Mouse (Mus musculus): ENCODE data around the gene Ptgdr2.

DNA sequence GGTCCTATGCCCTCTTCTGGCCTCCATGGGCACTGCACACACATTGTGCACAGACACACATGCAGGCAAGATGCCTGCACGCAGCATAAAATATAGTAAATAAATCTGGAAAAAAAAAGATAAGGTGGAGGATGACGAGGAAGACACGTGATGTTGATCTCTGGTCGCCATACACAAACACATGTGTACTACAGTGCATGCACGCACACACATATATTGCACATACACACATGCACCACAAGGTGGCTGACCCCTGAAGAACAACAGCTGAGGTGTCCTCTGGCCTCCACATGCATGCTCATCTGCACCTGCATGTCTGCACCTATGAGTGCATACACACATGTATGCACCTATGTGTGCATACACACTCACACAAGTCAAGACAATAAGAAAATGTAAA lies 883 bp upstream of the Ptgdr2 start:
- TF ChIP-seq POLR2A (IDR thresholded peaks at IDR 0.05; ENCODE audit: insufficient read depth, low read depth, low read length) (no peak), CTCF (IDR thresholded peaks at IDR 0.05; ENCODE audit: insufficient read depth, low read depth, low read length) (no peak)
